Mouse (Mus musculus) lung, embryonic 14.5 days (tissue): ENCODE measurements around the gene Spcs2. TPM values are rescaled to one million over a fixed set of nuclear protein-coding genes. Genes with fewer than 3 reads are reported as not detected.

ENCODE experiments used
- ATAC-seq: fragments of 200-750 bp; cut with Nextera tagmentation; 2 replicates; pipeline ENCODE4 v1.8.0; 2017; ENCODE audit warnings: mild to moderate bottlenecking, moderate TSS enrichment, moderate library complexity; ENCODE audit not compliant: insufficient read depth
- DNase-seq: peaks from one replicate; pipeline ENCODE4 v3.0.0-alpha.2; 2015
- H3K27ac ChIP-seq: fragments of 300-500 bp; sonication (generic); 2 replicates; pipeline ENCODE4 v1.5.1; 2014; ENCODE audit warnings: low read depth, mild to moderate bottlenecking, moderate library complexity
- H3K27me3 ChIP-seq: fragments of 300-500 bp; sonication (generic); 2 replicates; pipeline ENCODE4 v1.6.1; 2014; ENCODE audit warnings: low read length, control low read depth; ENCODE audit not compliant: insufficient read depth
- H3K36me3 ChIP-seq: fragments of 300-500 bp; sonication (generic); 2 replicates; pipeline ENCODE4 v1.6.1; 2014; ENCODE audit warnings: control low read depth; ENCODE audit not compliant: insufficient read depth
- H3K4me1 ChIP-seq: fragments of 300-500 bp; sonication (generic); 2 replicates; pipeline ENCODE4 v1.6.1; 2014; ENCODE audit warnings: antibody characterized with exemption, control low read depth; ENCODE audit not compliant: insufficient read depth
- H3K4me2 ChIP-seq: fragments of 300-500 bp; sonication (generic); 2 replicates; pipeline ENCODE4 v1.6.1; 2014; ENCODE audit warnings: mild to moderate bottlenecking
- H3K4me3 ChIP-seq: fragments of 300-500 bp; sonication (generic); 2 replicates; pipeline ENCODE4 v1.5.1; 2014; ENCODE audit warnings: low read depth, low read length
- H3K9ac ChIP-seq: fragments of 300-500 bp; sonication (generic); 2 replicates; pipeline ENCODE4 v1.6.1; 2014
- H3K9me3 ChIP-seq: fragments of 300-500 bp; sonication (generic); 2 replicates; pipeline ENCODE4 v1.6.1; 2016; ENCODE audit warnings: low read depth, low read length, control low read depth
- CTCF ChIP-seq: IDR thresholded peaks from 2 replicates; pipeline ENCODE4 v1.5.1; 2016; ENCODE audit warnings: antibody characterized with exemption, low read depth
- WGBS: fragments of 180-500 bp; shearing (Covaris S2); extraction: QIAGEN DNeasy Blood & Tissue Kit; methylation state at CpG from one replicate; pipeline ENCODE4 v1.1.7; 2014; 5-methylcytosine and 5-hydroxymethylcytosine counted together
- polyA plus RNA-seq: library from polyadenylated mRNA; unstranded; fragments of >200 nt; fragmentation: Nextera tagmentation; extraction: Ambion mirVana; gene quantifications from 2 replicates; pipeline ENCODE4 v1.2.1, GENCODE M21; 2014

Gene Spcs2
- polyA plus RNA-seq, 1 experiment from 2014 or later: 322 TPM

GRCm38 (mm10) chr7:99834314-99834853 is 28.9 kb downstream of the Spcs2 start:
- ATAC-seq: no peak
- Histone ChIP-seq H3K4me3 (no peak overlapping the region), H3K36me3 (peaks cover 34% of the 10 kb centered on the region), H3K4me1 (peaks cover 11% of the 10 kb centered on the region), H3K9ac (no peak overlapping the region), H3K27me3 (no peaks in the 10 kb centered on the region), H3K4me2 (no peak overlapping the region), H3K9me3 (no peaks in the 10 kb centered on the region), H3K27ac (no peak overlapping the region)
- no peak for TF ChIP-seq CTCF
- no peak for DNase-seq
- WGBS: 84% methylated on average over 5 of the region's 5 CpGs

GRCm38 (mm10) chr7:99833846-99834222 is 29.4 kb downstream of the Spcs2 start:
- Histone ChIP-seq H3K27me3 (no peaks in the 10 kb centered on the region), H3K4me3 (no peak overlapping the region), H3K4me1 (peaks cover 11% of the 10 kb centered on the region), H3K4me2 (no peak overlapping the region), H3K9ac (no peak overlapping the region), H3K36me3 (peaks cover 29% of the 10 kb centered on the region), H3K27ac (no peak overlapping the region), H3K9me3 (no peaks in the 10 kb centered on the region)
- DNase-seq (no peak), ATAC-seq (no peak)
- WGBS: 87% methylated on average over 2 of the region's 2 CpGs
- TF ChIP-seq CTCF: no peak

DNA sequence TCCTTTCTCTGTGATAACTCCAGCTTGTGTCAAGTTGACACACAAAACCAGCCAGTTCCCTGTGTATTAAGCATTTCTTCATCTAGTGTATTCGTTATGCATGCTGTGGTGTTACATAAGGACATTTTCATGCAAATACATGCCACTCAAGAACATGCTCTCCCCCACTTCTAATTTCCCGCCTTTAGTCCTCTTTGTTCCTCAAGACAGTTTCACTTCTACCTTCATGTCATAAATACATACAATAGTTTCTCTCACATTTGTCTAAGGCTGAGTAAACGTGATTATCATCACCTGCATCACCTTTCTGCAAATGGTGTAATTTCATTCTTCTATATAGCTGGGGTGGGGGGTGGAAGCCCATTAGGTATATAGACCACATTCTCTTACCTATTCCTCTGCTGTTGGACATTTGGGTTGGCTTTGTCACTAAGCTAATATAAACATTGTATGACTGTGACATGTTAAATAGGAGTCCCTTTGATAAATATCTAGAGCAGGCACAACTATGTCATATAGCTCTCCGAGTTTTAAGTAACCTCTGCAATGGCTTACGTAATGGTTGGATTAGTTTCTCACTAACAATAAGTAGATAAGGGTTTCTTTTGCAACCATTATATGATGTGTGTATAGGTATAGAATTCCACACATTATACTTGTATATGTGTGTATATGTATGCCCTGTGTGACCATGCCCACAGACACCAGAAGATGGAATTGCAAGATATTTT is 30.0 kb downstream of the Spcs2 start:
- Histone ChIP-seq H3K9ac (no peak overlapping the region), H3K27me3 (no peaks in the 10 kb centered on the region), H3K27ac (no peak overlapping the region), H3K9me3 (no peaks in the 10 kb centered on the region), H3K4me2 (no peak overlapping the region), H3K4me3 (no peak overlapping the region), H3K36me3 (peaks cover 24% of the 10 kb centered on the region), H3K4me1 (peaks cover 11% of the 10 kb centered on the region)
- WGBS: 83% methylated on average over 5 of the region's 5 CpGs
- TF ChIP-seq CTCF: no peak
- ATAC-seq (no peak), DNase-seq (no peak)

DNA sequence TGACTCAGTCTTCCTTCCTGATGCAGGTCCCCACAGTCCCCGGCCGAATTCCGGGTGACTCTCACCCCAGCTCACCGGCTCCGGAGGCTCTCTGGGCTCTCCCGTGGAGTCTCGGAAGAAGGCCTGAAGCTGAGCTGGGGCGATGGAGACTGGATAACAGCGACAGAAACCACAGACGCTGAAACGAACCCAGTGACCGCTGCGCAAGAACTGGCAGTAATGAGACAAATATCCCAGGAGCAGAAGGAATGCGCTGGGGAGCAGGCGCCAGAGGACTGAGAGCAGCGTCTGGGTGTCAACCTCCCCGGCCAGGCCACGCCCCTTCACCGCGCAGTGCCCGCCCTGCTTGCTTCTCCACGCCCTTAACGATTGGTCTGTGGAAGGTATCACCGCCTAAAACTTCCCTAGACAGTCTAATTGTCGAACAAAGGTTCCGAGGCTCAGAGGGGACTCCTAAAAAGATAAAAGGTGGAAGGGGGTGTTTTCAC is 35.1 kb downstream of the Spcs2 start, which contains the start of gene Neu3:
Gene Neu3 (minus strand): TSS at position 335 of the 488 bp plus-strand sequence.
- TF ChIP-seq CTCF: peak; percentile 54
- H3K27me3 ChIP-seq: no peaks in the 10 kb centered on the region
- peak within 1 kb of the TSS; percentile 60 for H3K9ac ChIP-seq
- peak within 1 kb of the TSS; percentile 44 for H3K4me3 ChIP-seq
- DNase-seq: peak; percentile 95
- ATAC-seq: peak; percentile 99
- H3K9me3 ChIP-seq: no peaks in the 10 kb centered on the region
- peak within 1 kb of the TSS; percentile 67 for H3K4me2 ChIP-seq
- H3K4me1 ChIP-seq: peaks cover 8% of the 10 kb centered on the region
- H3K27ac ChIP-seq: peak within 1 kb of the TSS; percentile 79
- WGBS: under 1% methylated on average over 26 of the region's 26 CpGs
- no peaks in the 10 kb centered on the region for H3K36me3 ChIP-seq

GRCm38 (mm10) chr7:99826096-99826495 is 37.2 kb downstream of the Spcs2 start:
- no peak overlapping the region for H3K4me3 ChIP-seq
- H3K27ac ChIP-seq: no peak overlapping the region
- ATAC-seq (no peak), DNase-seq (no peak)
- H3K4me2 ChIP-seq: no peak overlapping the region
- no peak overlapping the region for H3K9ac ChIP-seq
- H3K27me3 ChIP-seq: no peaks in the 10 kb centered on the region
- no peak for TF ChIP-seq CTCF
- H3K9me3 ChIP-seq: no peaks in the 10 kb centered on the region
- H3K4me1 ChIP-seq: peaks cover 8% of the 10 kb centered on the region
- WGBS: 61% methylated on average over 6 of the region's 6 CpGs
- no peaks in the 10 kb centered on the region for H3K36me3 ChIP-seq

GRCm38 (mm10) chr7:99825511-99825910 is 37.8 kb downstream of the Spcs2 start:
- Histone ChIP-seq H3K9ac (no peak overlapping the region), H3K36me3 (no peaks in the 10 kb centered on the region), H3K9me3 (no peaks in the 10 kb centered on the region), H3K27ac (no peak overlapping the region), H3K4me2 (peak overlapping the region; percentile 31; the same call in 1 of the 2 replicates), H3K4me1 (peaks cover 8% of the 10 kb centered on the region), H3K4me3 (no peak overlapping the region), H3K27me3 (no peaks in the 10 kb centered on the region)
- DNase-seq (no peak), ATAC-seq (no peak)
- TF ChIP-seq CTCF: no peak
- 77% methylated on average over 9 of the region's 9 CpGs for WGBS
